Comparison of ENCODE assay signal across 8 mouse cellular contexts in the genomic region with DNA sequence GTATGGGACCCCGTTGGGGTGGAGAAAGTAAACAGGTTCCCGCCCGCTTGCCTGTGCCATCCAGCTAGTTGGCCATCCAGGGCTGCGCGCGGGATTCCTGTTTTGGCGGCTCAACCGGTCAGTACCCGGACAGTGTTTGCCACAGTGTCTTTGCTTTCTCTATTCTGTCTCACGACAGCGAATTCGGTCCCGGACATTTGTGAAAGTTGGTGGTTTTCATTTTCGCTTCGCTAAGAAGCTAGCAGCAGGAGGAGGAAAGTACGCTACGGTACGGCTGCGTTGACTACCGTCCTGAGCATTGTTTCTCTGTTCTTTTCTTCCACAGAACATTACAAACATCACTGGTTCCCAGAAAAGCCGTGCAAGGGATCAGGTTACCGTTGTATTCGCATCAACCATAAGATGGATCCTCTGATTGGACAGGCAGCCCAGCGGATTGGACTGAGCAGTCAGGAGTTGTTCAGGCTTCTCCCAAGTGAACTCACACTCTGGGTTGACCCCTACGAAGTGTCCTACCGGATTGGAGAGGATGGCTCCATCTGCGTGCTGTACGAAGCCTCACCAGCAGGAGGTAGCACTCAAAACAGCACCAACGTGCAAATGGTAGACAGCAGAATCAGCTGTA. TPM values are rescaled to one million over a fixed set of nuclear protein-coding genes. Genes with fewer than 3 reads are reported as not detected.
DNase-seq lines count a peak whose midpoint lies in the region; ATAC-seq and TF ChIP-seq lines count a peak whose summit lies in the region.

No protein-coding gene starts in this region.

- H3K27me3 ChIP-seq in hindbrain, embryonic 16.5 days (replicated peaks; ENCODE audit: control insufficient read depth, insufficient read depth, low read length) = no peaks in the 10 kb centered on the region

- peak; percentile 86 for DNase-seq in ZHBTc4 (ENCODE audit: low read depth, low spot score)
- DNase-seq in gastrocnemius, adult 2 months = peak; percentile 69
- peak; percentile 38 to 50 for DNase-seq in left cerebral cortex, adult 18-20 months (ENCODE audit: low spot score in 2 of 2)
- DNase-seq in lung, postnatal 4 days = peak; percentile 88
- peak; percentile 52 for DNase-seq in right cerebral cortex, adult 18-20 months
- DNase-seq in urinary bladder, adult 2 months (ENCODE audit: low spot score) = peak; percentile 54

- peak overlapping the region; percentile 54 for H3K4me2 ChIP-seq in hindbrain, embryonic 16.5 days (ENCODE audit: low read length)

- H3K27ac ChIP-seq in gastrocnemius, adult 2 months = peak overlapping the region; percentile 97
- peak overlapping the region; percentile 94 for H3K27ac ChIP-seq in hindbrain, embryonic 16.5 days (ENCODE audit: low read depth, low read length)

- H3K36me3 ChIP-seq in hindbrain, embryonic 16.5 days (ENCODE audit: control insufficient read depth, insufficient read depth, low read length) = peaks cover 2% of the 10 kb centered on the region; the same call in 1 of the 2 replicates

- peak; percentile 23 for ATAC-seq in common myeloid progenitor, adult 5-6 weeks (replicated peaks; ENCODE audit: low read depth, poor library complexity, severe bottlenecking)
- no peak for ATAC-seq in hindbrain, embryonic 16.5 days

- peak overlapping the region; percentile 98 for H3K9ac ChIP-seq in hindbrain, embryonic 16.5 days (ENCODE audit: low read depth, low read length)

- H3K9me3 ChIP-seq in hindbrain, embryonic 16.5 days (ENCODE audit: control insufficient read depth, low read length) = no peaks in the 10 kb centered on the region

- H3K4me1 ChIP-seq in hindbrain, embryonic 16.5 days (ENCODE audit: control insufficient read depth, insufficient read depth, low read depth, low read length) = peaks cover 24% of the 10 kb centered on the region

- H3K4me3 ChIP-seq in gastrocnemius, adult 2 months = peak overlapping the region; percentile 99
- H3K4me3 ChIP-seq in hindbrain, embryonic 16.5 days (ENCODE audit: low read length) = peak overlapping the region; percentile 97

- TF ChIP-seq CTCF in gastrocnemius, adult 2 months (IDR thresholded peaks at IDR 0.05) = peak; percentile 62

- intact Hi-C loops in gastrocnemius, adult 2 months (cut with DNase I) = loop anchor here (2.0 to 10.0 kb wide), 2 partner anchors 317 to 695 kb away; no protein-coding TSS in a partner anchor

- under 1% methylated on average over 29 of the region's 29 CpGs for WGBS in hindbrain, embryonic 16.5 days

RNA-seq across cellular contexts. Expression of a gene that starts 1.3 kb away (rescaled TPM):
- 41.2 and 44.4 TPM in 2 replicates for total RNA-seq in common myeloid progenitor, adult 5-6 weeks (2017)
- 10 to 100 TPM; 12.8 to 15.0 TPM for total RNA-seq in gastrocnemius, adult 2 months (2021)
- polyA plus RNA-seq in hindbrain, embryonic 16.5 days (2015; fragmentation: Nextera tagmentation; extraction: Ambion mirVana) = 34.8 and 41.1 TPM in 2 replicates
- 10 to 100 TPM; 33.7 to 37.3 TPM for total RNA-seq in left cerebral cortex, adult 18-20 months (2021)
- 62.9 and 72.6 TPM in 2 replicates for polyA plus RNA-seq in urinary bladder, adult 2 months (2012; rRNA removed)
